Mouse (Mus musculus) MEL (cell line): ENCODE results near the gene Cdk15.

Experiments used
- NRF1 ChIP-seq: IDR thresholded peaks from 2 replicates; pipeline ENCODE4 v1.6.1; 2014; ENCODE audit warnings: low read depth, mild to moderate bottlenecking, inconsistent platforms, low read length, improper control_type of control experiment, moderate library complexity; ENCODE audit not compliant: poor library complexity, insufficient read depth, severe bottlenecking
- POLR2AphosphoS2 ChIP-seq: IDR thresholded peaks from 2 replicates; pipeline ENCODE4 v1.6.1; 2011; ENCODE audit warnings: low read length, improper control_type of control experiment
- POLR2AphosphoS5 ChIP-seq: IDR thresholded peaks from 2 replicates; pipeline ENCODE4 v1.6.1; 2012; ENCODE audit warnings: low read depth, borderline replicate concordance, mild to moderate bottlenecking, inconsistent platforms, low read length, moderate library complexity, mixed read lengths

- TF ChIP-seq POLR2AphosphoS2: no peak
- no peak for TF ChIP-seq POLR2AphosphoS5
- no peak for TF ChIP-seq NRF1
Observed at GRCm38 (mm10) chr1:59220371-59220770, 36.3 kb upstream of the Cdk15 start.
